Mouse (Mus musculus): Measurements from ENCODE around the gene Grm1.

- TF ChIP-seq CTCF (IDR thresholded peaks at IDR 0.05; ENCODE audit: low read depth, low read length), result no peak
- no peak for TF ChIP-seq POLR2A (IDR thresholded peaks at IDR 0.05; ENCODE audit: extremely low read depth, insufficient read depth, low read length)
Observed at GRCm38 (mm10) chr10:10827308-10827707, 254.8 kb downstream of the Grm1 start.
